Mouse (Mus musculus): ENCODE data around the gene Gm9857. TPM values are rescaled to one million over a fixed set of nuclear protein-coding genes. Genes with fewer than 3 reads are reported as not detected.

Gene Gm9857
- total and polyA plus RNA-seq, 3 experiments = not detected

DNA sequence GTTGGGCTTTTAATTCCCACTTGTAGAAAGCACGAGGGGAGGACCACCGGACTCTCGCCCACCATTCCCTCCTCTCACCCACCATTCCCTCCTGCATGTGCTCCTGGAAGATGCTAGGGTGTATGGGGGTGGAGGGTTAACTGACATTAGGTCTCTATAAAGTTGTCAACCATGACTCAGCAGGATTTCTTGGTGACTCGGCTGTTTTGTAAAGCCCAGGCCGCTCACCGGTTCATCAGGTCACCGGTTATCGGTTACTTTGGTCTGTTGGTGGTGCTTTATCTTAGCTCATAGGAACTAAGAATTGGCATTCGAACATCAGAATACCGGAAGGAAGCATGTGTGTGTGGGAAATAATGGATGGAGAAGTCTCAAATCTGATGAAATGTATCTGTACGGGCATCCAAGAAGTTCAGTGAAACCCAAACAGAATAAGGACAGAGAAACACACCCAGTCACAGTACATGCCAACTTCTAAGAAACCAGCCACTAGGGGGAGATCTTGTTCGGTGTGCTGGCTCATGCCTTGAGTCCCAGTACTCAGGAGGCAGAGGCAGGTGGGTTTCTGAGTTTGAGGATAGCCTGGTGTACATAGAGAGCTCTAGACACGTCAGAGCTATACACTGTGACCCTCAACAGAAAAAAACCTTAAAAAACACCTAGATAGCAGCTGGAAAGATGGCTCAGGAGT lies 37.2 kb upstream of the Gm9857 start:
- Histone ChIP-seq H3K36me3 (replicated peaks) (no peaks in the 10 kb centered on the region), H3K9me3 (replicated peaks) (peaks cover 6% of the 10 kb centered on the region), H3K4me1 (ENCODE audit: insufficient read depth, low read depth, low read length) (no peaks in the 10 kb centered on the region), H3K27me3 (ENCODE audit: insufficient read depth, low read length) (no peaks in the 10 kb centered on the region; the same call in 1 of the 2 replicates), H3K4me3 (ENCODE audit: low read depth, low read length) (no peak overlapping the region)
- TF ChIP-seq POLR2AphosphoS5 (IDR thresholded peaks at IDR 0.05; ENCODE audit: insufficient replicate concordance, low read depth, low read length) = no peak
- no peak for TF ChIP-seq TAL1 (conservative IDR thresholded peaks at IDR 0.05; ENCODE audit: low read depth, low read length)
- TF ChIP-seq CTCF (IDR thresholded peaks at IDR 0.05; ENCODE audit: low read depth, low read length) = no peak
- no peak for TF ChIP-seq GATA1 (IDR thresholded peaks at IDR 0.05; ENCODE audit: borderline replicate concordance, low read length)
- no peak for TF ChIP-seq GATA2 (IDR thresholded peaks at IDR 0.05; ENCODE audit: borderline replicate concordance, low read depth, low read length)
- no peak for DNase-seq (ENCODE audit: low spot score)
- ATAC-seq (ENCODE audit: extremely low read depth, insufficient number of reproducible peaks, low FRiP score, poor library complexity, severe bottlenecking) = no peak

- Histone ChIP-seq H3K4me1 (ENCODE audit: insufficient read depth, low read depth, low read length) (no peaks in the 10 kb centered on the region), H3K9me3 (replicated peaks) (peaks cover 6% of the 10 kb centered on the region), H3K36me3 (replicated peaks) (no peaks in the 10 kb centered on the region), H3K27me3 (ENCODE audit: insufficient read depth, low read length) (no peaks in the 10 kb centered on the region; the same call in 1 of the 2 replicates), H3K4me3 (ENCODE audit: low read depth, low read length) (no peak overlapping the region)
- ATAC-seq (ENCODE audit: extremely low read depth, insufficient number of reproducible peaks, low FRiP score, poor library complexity, severe bottlenecking) = no peak
- TF ChIP-seq CTCF (IDR thresholded peaks at IDR 0.05; ENCODE audit: low read depth, low read length) (no peak), GATA1 (IDR thresholded peaks at IDR 0.05; ENCODE audit: borderline replicate concordance, low read length) (no peak), TAL1 (conservative IDR thresholded peaks at IDR 0.05; ENCODE audit: low read depth, low read length) (no peak), POLR2AphosphoS5 (IDR thresholded peaks at IDR 0.05; ENCODE audit: insufficient replicate concordance, low read depth, low read length) (no peak), GATA2 (IDR thresholded peaks at IDR 0.05; ENCODE audit: borderline replicate concordance, low read depth, low read length) (no peak)
- DNase-seq (ENCODE audit: low spot score) = no peak
Observed at GRCm38 (mm10) chr3:108974920-108975485, 34.8 kb upstream of the Gm9857 start.

GRCm38 (mm10) chr3:108973980-108974660 lies 33.9 kb upstream of the Gm9857 start:
- DNase-seq (ENCODE audit: low spot score) (no peak), ATAC-seq (ENCODE audit: extremely low read depth, insufficient number of reproducible peaks, low FRiP score, poor library complexity, severe bottlenecking) (no peak; the same call in 1 of the 2 replicates)
- H3K36me3 ChIP-seq (replicated peaks) = no peaks in the 10 kb centered on the region
- H3K4me3 ChIP-seq (ENCODE audit: low read depth, low read length) = no peak overlapping the region
- no peaks in the 10 kb centered on the region for H3K4me1 ChIP-seq (ENCODE audit: insufficient read depth, low read depth, low read length)
- H3K9me3 ChIP-seq (replicated peaks) = no peaks in the 10 kb centered on the region
- TF ChIP-seq CTCF (IDR thresholded peaks at IDR 0.05; ENCODE audit: low read depth, low read length) (no peak), TAL1 (conservative IDR thresholded peaks at IDR 0.05; ENCODE audit: low read depth, low read length) (no peak), POLR2AphosphoS5 (IDR thresholded peaks at IDR 0.05; ENCODE audit: insufficient replicate concordance, low read depth, low read length) (no peak), GATA1 (IDR thresholded peaks at IDR 0.05; ENCODE audit: borderline replicate concordance, low read length) (no peak), GATA2 (IDR thresholded peaks at IDR 0.05; ENCODE audit: borderline replicate concordance, low read depth, low read length) (no peak)
- no peaks in the 10 kb centered on the region for H3K27me3 ChIP-seq (ENCODE audit: insufficient read depth, low read length)

GRCm38 (mm10) chr3:108966051-108966450 lies 25.8 kb upstream of the Gm9857 start:
- TF ChIP-seq CTCF (IDR thresholded peaks at IDR 0.05; ENCODE audit: low read depth, low read length) = no peak
- TF ChIP-seq POLR2AphosphoS5 (IDR thresholded peaks at IDR 0.05; ENCODE audit: insufficient replicate concordance, low read depth, low read length) = no peak
- no peak for TF ChIP-seq TAL1 (conservative IDR thresholded peaks at IDR 0.05; ENCODE audit: low read depth, low read length)
- TF ChIP-seq GATA2 (IDR thresholded peaks at IDR 0.05; ENCODE audit: borderline replicate concordance, low read depth, low read length) = no peak
- no peak for TF ChIP-seq GATA1 (IDR thresholded peaks at IDR 0.05; ENCODE audit: borderline replicate concordance, low read length)
- Histone ChIP-seq H3K9me3 (replicated peaks) (no peaks in the 10 kb centered on the region), H3K27me3 (ENCODE audit: insufficient read depth, low read length) (0 out of 2 replicates have a peak, but pooled peaks cover 2% of the 10 kb centered on the region), H3K4me3 (ENCODE audit: low read depth, low read length) (no peak overlapping the region), H3K4me1 (ENCODE audit: insufficient read depth, low read depth, low read length) (no peaks in the 10 kb centered on the region), H3K36me3 (replicated peaks) (no peaks in the 10 kb centered on the region)
- no peak for DNase-seq (ENCODE audit: low spot score)
- ATAC-seq (ENCODE audit: extremely low read depth, insufficient number of reproducible peaks, low FRiP score, poor library complexity, severe bottlenecking) = no peak

GRCm38 (mm10) chr3:108964361-108965044 lies 24.3 kb upstream of the Gm9857 start:
- H3K4me1 ChIP-seq (ENCODE audit: insufficient read depth, low read depth, low read length) = no peaks in the 10 kb centered on the region
- no peaks in the 10 kb centered on the region for H3K36me3 ChIP-seq (replicated peaks)
- no peak for TF ChIP-seq GATA2 (IDR thresholded peaks at IDR 0.05; ENCODE audit: borderline replicate concordance, low read depth, low read length)
- TF ChIP-seq POLR2AphosphoS5 (IDR thresholded peaks at IDR 0.05; ENCODE audit: insufficient replicate concordance, low read depth, low read length) = no peak
- TF ChIP-seq TAL1 (conservative IDR thresholded peaks at IDR 0.05; ENCODE audit: low read depth, low read length) = no peak
- no peak for TF ChIP-seq CTCF (IDR thresholded peaks at IDR 0.05; ENCODE audit: low read depth, low read length)
- TF ChIP-seq GATA1 (IDR thresholded peaks at IDR 0.05; ENCODE audit: borderline replicate concordance, low read length) = no peak
- DNase-seq (ENCODE audit: low spot score) = no peak
- no peak overlapping the region for H3K4me3 ChIP-seq (ENCODE audit: low read depth, low read length)
- H3K9me3 ChIP-seq (replicated peaks) = no peaks in the 10 kb centered on the region
- H3K27me3 ChIP-seq (ENCODE audit: insufficient read depth, low read length) = peaks cover 5% of the 10 kb centered on the region; the same call in 1 of the 2 replicates
- ATAC-seq (ENCODE audit: extremely low read depth, insufficient number of reproducible peaks, low FRiP score, poor library complexity, severe bottlenecking) = no peak
